Mouse (Mus musculus): Measurements from ENCODE around the gene Btn2a2. TPM values are rescaled to one million over a fixed set of nuclear protein-coding genes. Genes with fewer than 3 reads are reported as not detected.

Gene Btn2a2
- polyA plus RNA-seq (2014; fragmentation: Illumina TruSeq; extraction: RNeasy Lipid Tissue Mini Kit (QIAGEN cat#74804); ENCODE audit: low replicate concordance), result not detected

DNA sequence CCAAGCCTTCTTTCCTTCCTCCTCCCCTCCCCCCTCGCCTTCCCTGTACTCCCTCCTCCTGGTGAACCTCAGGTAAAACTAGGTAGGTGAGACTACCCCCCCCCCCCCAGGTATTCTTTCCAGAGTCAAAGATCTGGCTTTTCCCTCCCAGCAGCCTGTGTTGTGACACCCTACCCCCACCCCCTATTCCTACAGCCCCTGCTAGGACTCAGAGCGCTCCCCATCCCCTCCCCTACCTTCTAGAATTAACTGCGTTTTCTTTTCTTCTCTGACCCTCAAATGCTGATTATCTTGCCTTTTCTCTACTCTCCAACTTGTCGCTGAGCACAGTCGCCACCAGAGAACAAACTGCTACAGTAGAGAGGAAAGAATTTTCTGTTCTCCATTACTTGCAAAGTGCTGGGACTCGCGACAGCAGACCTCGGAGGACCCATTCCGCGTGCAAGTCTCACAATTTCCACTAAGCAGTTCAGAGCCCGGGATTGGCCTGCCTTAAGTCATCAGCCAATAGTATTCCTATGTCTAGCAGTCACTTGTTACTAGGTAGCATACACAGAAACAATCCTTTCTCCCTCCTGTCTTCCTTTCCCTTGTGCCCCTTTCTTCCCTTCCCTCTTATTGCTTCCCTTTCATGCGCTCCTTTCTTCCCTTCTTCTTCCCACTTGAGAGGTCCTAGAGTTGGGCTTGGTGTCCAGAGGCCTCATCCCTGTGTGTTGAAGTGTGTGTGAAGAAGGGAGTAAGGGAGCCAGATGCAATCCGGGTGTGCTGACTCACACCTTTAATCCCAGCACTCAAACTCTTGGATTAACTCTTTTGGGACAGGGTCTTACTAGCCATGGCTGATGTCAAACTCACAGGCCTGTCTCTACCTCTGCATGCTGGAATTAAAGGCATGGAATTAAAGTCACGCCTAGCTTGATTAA lies at the start of gene Btn2a2:
Gene Btn2a2 (minus strand): TSS at position 458 of the 923 bp plus-strand sequence.

DNA sequence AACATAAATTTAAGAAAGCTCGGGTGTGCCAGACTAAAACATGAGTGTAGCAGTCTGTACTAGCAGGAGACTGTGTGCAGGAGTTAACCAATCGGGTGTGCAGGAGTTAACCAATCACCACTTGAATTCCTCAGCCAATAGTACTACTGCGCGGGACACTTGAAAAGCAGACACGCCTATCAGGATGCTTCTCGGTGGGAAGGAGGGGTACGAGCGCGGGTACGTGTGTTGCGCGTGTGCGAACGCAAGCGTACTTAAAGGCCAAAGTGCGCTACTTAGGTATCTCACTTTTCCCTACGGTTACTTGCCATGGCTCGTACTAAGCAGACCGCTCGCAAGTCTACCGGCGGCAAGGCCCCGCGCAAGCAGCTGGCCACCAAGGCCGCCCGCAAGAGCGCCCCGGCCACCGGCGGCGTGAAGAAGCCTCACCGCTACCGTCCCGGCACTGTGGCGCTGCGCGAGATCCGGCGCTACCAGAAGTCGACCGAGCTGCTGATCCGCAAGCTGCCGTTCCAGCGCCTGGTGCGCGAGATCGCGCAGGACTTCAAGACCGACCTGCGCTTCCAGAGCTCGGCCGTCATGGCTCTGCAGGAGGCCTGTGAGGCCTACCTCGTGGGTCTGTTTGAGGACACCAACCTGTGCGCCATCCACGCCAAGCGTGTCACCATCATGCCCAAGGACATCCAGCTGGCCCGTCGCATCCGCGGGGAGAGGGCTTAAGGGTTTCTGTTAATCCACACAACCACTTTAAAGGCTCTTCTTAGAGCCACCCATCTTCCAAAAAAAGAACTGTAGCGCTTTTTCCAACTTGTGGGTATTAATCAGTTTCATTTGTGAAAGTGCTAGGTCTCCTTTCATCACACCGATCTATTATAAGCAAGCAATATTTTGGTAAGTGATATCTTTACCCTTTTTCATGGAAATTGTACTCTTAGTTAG lies 46.7 kb upstream of the Btn2a2 start, which contains the start of gene Hist1h3g:
Gene Hist1h3g (plus strand): TSS at position 286 of the 939 bp plus-strand sequence.

DNA sequence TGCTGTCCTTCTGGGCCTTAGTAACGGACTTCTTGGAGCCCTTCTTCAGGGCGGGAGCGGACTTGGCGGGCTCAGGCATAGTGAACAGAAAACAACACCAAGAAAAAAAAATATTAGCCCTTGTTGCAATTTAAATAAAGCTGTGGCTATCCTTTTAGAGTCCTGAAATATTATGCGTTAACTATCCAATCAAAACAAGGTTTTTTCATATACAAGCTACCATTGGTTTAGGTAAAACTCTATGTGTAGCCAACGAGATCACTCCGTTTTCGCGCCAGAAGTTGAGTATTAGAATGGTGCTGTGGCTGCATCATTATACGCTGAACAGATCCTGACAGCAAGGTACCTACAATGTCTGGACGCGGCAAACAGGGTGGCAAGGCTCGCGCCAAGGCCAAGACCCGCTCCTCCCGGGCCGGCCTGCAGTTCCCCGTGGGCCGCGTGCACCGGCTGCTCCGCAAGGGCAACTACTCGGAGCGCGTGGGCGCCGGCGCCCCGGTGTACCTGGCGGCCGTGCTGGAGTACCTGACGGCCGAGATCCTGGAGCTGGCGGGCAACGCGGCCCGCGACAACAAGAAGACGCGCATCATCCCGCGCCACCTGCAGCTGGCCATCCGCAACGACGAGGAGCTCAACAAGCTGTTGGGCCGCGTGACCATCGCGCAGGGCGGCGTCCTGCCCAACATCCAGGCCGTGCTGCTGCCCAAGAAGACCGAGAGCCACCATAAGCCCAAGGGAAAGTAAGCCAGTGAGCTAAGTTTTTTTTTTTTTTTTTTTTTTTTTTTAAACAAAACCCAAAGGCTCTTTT lies 45.1 kb upstream of the Btn2a2 start, which contains the start of gene Hist1h2af:
Gene Hist1h2af (plus strand): TSS at position 347 of the 808 bp plus-strand sequence.

DNA sequence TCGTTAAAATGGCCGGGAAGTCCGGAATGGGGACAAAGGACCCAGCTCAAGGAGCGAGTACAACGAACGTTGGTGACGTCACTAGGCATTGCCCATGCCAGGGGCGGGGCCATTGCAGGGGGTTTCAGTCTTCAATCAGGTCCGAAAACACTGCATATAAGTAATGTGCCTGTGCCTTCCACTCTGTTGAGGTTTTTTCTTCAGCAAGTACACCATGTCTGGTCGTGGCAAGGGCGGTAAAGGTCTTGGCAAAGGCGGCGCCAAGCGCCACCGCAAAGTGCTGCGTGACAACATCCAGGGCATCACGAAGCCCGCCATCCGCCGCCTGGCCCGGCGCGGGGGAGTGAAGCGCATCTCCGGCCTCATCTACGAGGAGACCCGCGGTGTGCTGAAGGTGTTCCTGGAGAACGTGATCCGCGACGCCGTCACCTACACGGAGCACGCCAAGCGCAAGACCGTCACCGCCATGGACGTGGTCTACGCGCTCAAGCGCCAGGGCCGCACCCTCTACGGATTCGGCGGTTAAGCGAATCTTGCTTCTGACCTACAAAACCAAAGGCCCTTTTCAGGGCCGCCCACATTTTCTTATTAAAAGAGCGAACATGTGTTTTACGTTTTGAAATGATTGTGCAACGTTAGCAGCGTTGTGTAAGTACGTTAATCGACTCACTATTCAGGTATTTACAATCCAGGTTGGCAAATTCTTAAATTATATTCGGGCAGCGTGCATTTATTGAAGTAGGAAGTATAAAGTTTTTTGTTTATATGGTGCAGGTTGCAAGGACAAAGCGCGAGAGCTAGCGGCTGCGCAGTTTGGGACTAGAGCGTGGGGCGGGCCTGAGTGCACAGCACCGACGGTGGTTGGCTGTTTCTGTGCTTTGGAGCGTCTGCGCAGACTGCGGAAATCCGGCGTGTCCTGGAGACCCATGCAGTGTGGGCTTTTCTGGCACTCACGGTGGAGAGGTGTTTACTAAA lies 42.5 kb upstream of the Btn2a2 start, which contains the start of gene Hist1h4h:
Gene Hist1h4h (plus strand): TSS at position 150 of the 975 bp plus-strand sequence.

DNA sequence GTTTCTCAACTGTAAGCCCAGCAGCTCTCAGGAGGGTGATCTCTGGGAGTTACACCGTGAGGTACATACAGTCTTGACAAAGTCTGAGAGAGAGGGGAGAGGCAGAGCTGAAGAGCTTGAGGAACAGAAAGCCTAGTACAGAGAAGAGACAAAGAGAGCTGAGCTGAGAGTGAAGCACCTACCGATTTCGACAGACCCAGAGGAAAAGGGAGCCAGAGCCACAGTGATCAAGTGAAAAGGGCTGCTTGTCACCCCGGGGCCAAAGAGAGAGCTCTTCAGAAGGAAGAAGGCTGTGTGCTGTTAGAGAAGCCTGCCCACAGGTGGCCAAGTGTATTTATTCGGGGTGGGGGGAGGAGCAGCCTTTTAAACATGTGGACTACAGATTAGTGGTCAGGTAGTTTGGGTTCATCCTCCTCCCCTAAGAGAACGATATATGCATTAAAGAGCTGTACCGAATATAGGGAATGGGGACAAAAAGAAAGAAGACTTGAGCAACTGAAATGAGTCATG lies 23.0 kb downstream of the Btn2a2 start, which contains the start of gene Btn1a1:
Gene Btn1a1 (minus strand): TSS at position 302 of the 510 bp plus-strand sequence.

Other genes starting within 250 kb of the Btn2a2 start
- gene Vmn1r223, start 241.7 kb downstream of the Btn2a2 start, polyA plus RNA-seq (2014; fragmentation: Illumina TruSeq; extraction: RNeasy Lipid Tissue Mini Kit (QIAGEN cat#74804); ENCODE audit: low replicate concordance), result not detected
- gene Zfp322a, start 119.6 kb downstream of the Btn2a2 start, polyA plus RNA-seq (2014; fragmentation: Illumina TruSeq; extraction: RNeasy Lipid Tissue Mini Kit (QIAGEN cat#74804); ENCODE audit: low replicate concordance), result 62.6 TPM
- gene Abt1, start 65.0 kb downstream of the Btn2a2 start, polyA plus RNA-seq (2014; fragmentation: Illumina TruSeq; extraction: RNeasy Lipid Tissue Mini Kit (QIAGEN cat#74804); ENCODE audit: low replicate concordance), result 1.4 TPM
- gene Btn1a1, start 23.0 kb downstream of the Btn2a2 start, polyA plus RNA-seq (2014; fragmentation: Illumina TruSeq; extraction: RNeasy Lipid Tissue Mini Kit (QIAGEN cat#74804); ENCODE audit: low replicate concordance), result not detected
- not detected for gene Hist1h4h, start 42.2 kb upstream of the Btn2a2 start, polyA plus RNA-seq (2014; fragmentation: Illumina TruSeq; extraction: RNeasy Lipid Tissue Mini Kit (QIAGEN cat#74804); ENCODE audit: low replicate concordance)
- gene Hist1h2af, start 45.0 kb upstream of the Btn2a2 start, polyA plus RNA-seq (2014; fragmentation: Illumina TruSeq; extraction: RNeasy Lipid Tissue Mini Kit (QIAGEN cat#74804); ENCODE audit: low replicate concordance), result not detected
- not detected for gene Hist1h3g, start 46.6 kb upstream of the Btn2a2 start, polyA plus RNA-seq (2014; fragmentation: Illumina TruSeq; extraction: RNeasy Lipid Tissue Mini Kit (QIAGEN cat#74804); ENCODE audit: low replicate concordance)
- 0.59 TPM for gene Hist1h2bh, start 54.5 kb upstream of the Btn2a2 start, polyA plus RNA-seq (2014; fragmentation: Illumina TruSeq; extraction: RNeasy Lipid Tissue Mini Kit (QIAGEN cat#74804); ENCODE audit: low replicate concordance)
- not detected for gene Hist1h3f, start 55.2 kb upstream of the Btn2a2 start, polyA plus RNA-seq (2014; fragmentation: Illumina TruSeq; extraction: RNeasy Lipid Tissue Mini Kit (QIAGEN cat#74804); ENCODE audit: low replicate concordance)
- gene Hist1h4f, start 62.8 kb upstream of the Btn2a2 start, polyA plus RNA-seq (2014; fragmentation: Illumina TruSeq; extraction: RNeasy Lipid Tissue Mini Kit (QIAGEN cat#74804); ENCODE audit: low replicate concordance), result not detected
- gene Hist1h1d, start 64.4 kb upstream of the Btn2a2 start, polyA plus RNA-seq (2014; fragmentation: Illumina TruSeq; extraction: RNeasy Lipid Tissue Mini Kit (QIAGEN cat#74804); ENCODE audit: low replicate concordance), result 0.52 TPM
- 0.56 TPM for gene Hist1h3e, start 73.5 kb upstream of the Btn2a2 start, polyA plus RNA-seq (2014; fragmentation: Illumina TruSeq; extraction: RNeasy Lipid Tissue Mini Kit (QIAGEN cat#74804); ENCODE audit: low replicate concordance)
- 0.97 TPM for gene Hist1h2ae, start 82.4 kb upstream of the Btn2a2 start, polyA plus RNA-seq (2014; fragmentation: Illumina TruSeq; extraction: RNeasy Lipid Tissue Mini Kit (QIAGEN cat#74804); ENCODE audit: low replicate concordance)
- gene Hist1h2bg, start 82.5 kb upstream of the Btn2a2 start, polyA plus RNA-seq (2014; fragmentation: Illumina TruSeq; extraction: RNeasy Lipid Tissue Mini Kit (QIAGEN cat#74804); ENCODE audit: low replicate concordance), result 0.85 TPM
- gene Hist1h2bf, start 85.3 kb upstream of the Btn2a2 start, polyA plus RNA-seq (2014; fragmentation: Illumina TruSeq; extraction: RNeasy Lipid Tissue Mini Kit (QIAGEN cat#74804); ENCODE audit: low replicate concordance), result not detected
- gene Hist1h2ad, start 85.5 kb upstream of the Btn2a2 start, polyA plus RNA-seq (2014; fragmentation: Illumina TruSeq; extraction: RNeasy Lipid Tissue Mini Kit (QIAGEN cat#74804); ENCODE audit: low replicate concordance), result not detected
- 1.4 TPM for gene Hist1h3d, start 86.9 kb upstream of the Btn2a2 start, polyA plus RNA-seq (2014; fragmentation: Illumina TruSeq; extraction: RNeasy Lipid Tissue Mini Kit (QIAGEN cat#74804); ENCODE audit: low replicate concordance)
- 0.67 TPM for gene Hist1h4d, start 92.7 kb upstream of the Btn2a2 start, polyA plus RNA-seq (2014; fragmentation: Illumina TruSeq; extraction: RNeasy Lipid Tissue Mini Kit (QIAGEN cat#74804); ENCODE audit: low replicate concordance)
- 2.2 TPM for gene Hist1h2be, start 132.3 kb upstream of the Btn2a2 start, polyA plus RNA-seq (2014; fragmentation: Illumina TruSeq; extraction: RNeasy Lipid Tissue Mini Kit (QIAGEN cat#74804); ENCODE audit: low replicate concordance)
- 0.30 TPM for gene Hist1h1e, start 133.7 kb upstream of the Btn2a2 start, polyA plus RNA-seq (2014; fragmentation: Illumina TruSeq; extraction: RNeasy Lipid Tissue Mini Kit (QIAGEN cat#74804); ENCODE audit: low replicate concordance)
- 1.2 TPM for gene Hist1h2ac, start 195.1 kb upstream of the Btn2a2 start, polyA plus RNA-seq (2014; fragmentation: Illumina TruSeq; extraction: RNeasy Lipid Tissue Mini Kit (QIAGEN cat#74804); ENCODE audit: low replicate concordance)
- gene Hist1h2bc, start 195.3 kb upstream of the Btn2a2 start, polyA plus RNA-seq (2014; fragmentation: Illumina TruSeq; extraction: RNeasy Lipid Tissue Mini Kit (QIAGEN cat#74804); ENCODE audit: low replicate concordance), result 239 TPM
- not detected for gene Hist1h1t, start 207.0 kb upstream of the Btn2a2 start, polyA plus RNA-seq (2014; fragmentation: Illumina TruSeq; extraction: RNeasy Lipid Tissue Mini Kit (QIAGEN cat#74804); ENCODE audit: low replicate concordance)
- 1.6 TPM for gene Hist1h4c, start 209.6 kb upstream of the Btn2a2 start, polyA plus RNA-seq (2014; fragmentation: Illumina TruSeq; extraction: RNeasy Lipid Tissue Mini Kit (QIAGEN cat#74804); ENCODE audit: low replicate concordance)
- 13.5 TPM for gene Hfe, start 222.0 kb upstream of the Btn2a2 start, polyA plus RNA-seq (2014; fragmentation: Illumina TruSeq; extraction: RNeasy Lipid Tissue Mini Kit (QIAGEN cat#74804); ENCODE audit: low replicate concordance)
- 15.6 TPM for gene Hist1h1c, start 250.0 kb upstream of the Btn2a2 start, polyA plus RNA-seq (2014; fragmentation: Illumina TruSeq; extraction: RNeasy Lipid Tissue Mini Kit (QIAGEN cat#74804); ENCODE audit: low replicate concordance)

Data from small intestine, adult 10 weeks (tissue).